Mouse (Mus musculus) heart, adult 2 months (tissue): Measurements from ENCODE around the gene Rpl13a.

Experiments used
- CTCF ChIP-seq: fragments of 200-600 bp; IDR thresholded peaks from 2 replicates; pipeline ENCODE4 v1.8.1; 2022; ENCODE audit warnings: antibody characterized with exemption, mild to moderate bottlenecking, moderate library complexity
- POLR2A ChIP-seq: fragments of 200-500 bp; IDR thresholded peaks from 2 replicates; pipeline ENCODE4 v1.6.1; 2011; ENCODE audit warnings: mild to moderate bottlenecking, low read depth, low read length, control low read depth; ENCODE audit not compliant: insufficient read depth

DNA sequence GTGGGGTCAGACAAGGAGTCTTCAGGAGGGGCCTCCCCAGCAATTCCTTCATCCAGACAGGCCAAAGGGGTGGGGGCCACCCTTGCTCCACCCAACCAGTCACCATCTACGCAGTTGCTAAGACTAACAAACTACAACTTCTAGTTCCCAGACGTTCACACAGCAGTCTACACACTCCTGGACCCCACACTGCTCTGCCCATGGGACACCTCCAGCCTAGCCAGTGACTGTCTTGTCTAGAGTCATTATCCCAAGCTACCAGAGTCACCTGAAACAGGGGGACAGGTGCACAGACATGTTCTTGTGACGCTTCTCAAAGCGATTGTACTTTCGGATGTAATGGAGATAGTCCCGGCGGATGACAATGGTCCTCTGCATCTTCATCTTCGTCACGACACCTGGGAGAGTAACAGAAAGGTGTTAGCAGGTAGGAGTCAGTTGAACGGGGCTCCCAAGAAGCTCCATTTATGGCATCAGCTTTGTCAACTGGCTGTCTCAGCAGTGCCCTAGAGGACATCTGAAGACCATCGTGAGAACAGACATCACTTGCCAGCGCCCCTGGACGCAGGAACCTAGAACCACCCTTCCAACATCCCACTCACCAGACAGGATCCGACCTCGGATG, 5.9 kb downstream of the Rpl13a start:
- TF ChIP-seq CTCF (no peak), POLR2A (no peak)
